Mouse (Mus musculus): ENCODE results near the gene Dnmt1.

GRCm38 (mm10) chr9:20951966-20952519 lies 7.6 kb downstream of the Dnmt1 start:
- TF ChIP-seq POLR2A (IDR thresholded peaks at IDR 0.05; ENCODE audit: insufficient read depth, low read depth, low read length) (no peak), CTCF (IDR thresholded peaks at IDR 0.05) (no peak)

All from heart, adult 2 months (tissue).